Mouse (Mus musculus): ENCODE measurements around the gene Vmn1r31. TPM values are rescaled to one million over a fixed set of nuclear protein-coding genes. Genes with fewer than 3 reads are reported as not detected.

The Vmn1r31 gene
- total RNA-seq (2021) = not detected
- long read RNA-seq, experiment 1 = 0 reads
- long read RNA-seq, experiment 2 = 0 reads

DNA sequence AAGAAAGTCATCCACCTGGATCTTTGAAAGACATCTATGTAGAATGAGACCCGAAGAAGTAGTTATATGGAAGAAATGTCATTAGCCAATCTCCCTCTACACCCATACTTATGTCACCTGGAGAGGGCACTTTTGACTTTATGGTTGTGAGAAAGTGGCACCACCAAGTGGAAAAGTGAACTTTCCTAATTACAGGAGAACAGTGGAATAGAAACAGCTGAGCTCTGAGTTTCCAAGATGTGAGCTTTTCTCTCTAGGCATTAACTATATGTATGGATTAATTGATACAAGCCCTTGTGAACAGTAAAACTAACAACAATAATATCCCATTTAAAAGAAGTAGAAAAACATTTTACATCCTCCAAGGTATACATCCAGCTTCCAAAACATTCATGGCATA lies at the start of gene Vmn1r31:
Gene Vmn1r31 (minus strand): TSS at position 101 of the 400 bp plus-strand sequence.
- DNase-seq = no peak
- intact Hi-C loops (cut with DNase I; ENCODE audit: low total_unique reads) = no loop called here

DNA sequence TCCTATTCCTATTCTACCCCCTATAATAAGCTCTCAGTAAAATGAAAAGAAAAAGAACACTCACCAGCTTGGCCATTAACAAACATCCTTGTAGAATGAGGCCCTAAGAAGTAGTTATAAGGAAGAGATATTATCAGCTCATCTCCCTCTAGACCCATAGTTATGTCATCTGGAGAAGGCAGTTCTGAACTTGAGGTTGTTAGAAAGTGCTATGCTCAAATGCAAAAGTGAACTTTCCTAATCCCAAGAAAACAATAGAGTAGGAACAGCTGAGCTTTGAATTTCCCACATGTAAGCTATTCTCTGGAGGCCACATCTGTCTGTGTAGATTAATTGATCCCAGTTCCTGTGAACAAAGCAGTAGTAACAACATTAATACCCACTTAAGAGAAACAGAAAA lies 31.8 kb downstream of the Vmn1r31 start, which contains the start of gene Vmn1r30:
Gene Vmn1r30 (minus strand): TSS at position 101 of the 400 bp plus-strand sequence.
- intact Hi-C loops (cut with DNase I; ENCODE audit: low total_unique reads) = no loop called here
- no peak for DNase-seq

Other genes starting within 250 kb of the Vmn1r31 start
- not detected for gene Vmn1r28, start 213.3 kb downstream of the Vmn1r31 start, total RNA-seq (2021)
- not detected for gene Vmn1r29, start 173.8 kb downstream of the Vmn1r31 start, total RNA-seq (2021)
- not detected for gene Vmn1r30, start 31.9 kb downstream of the Vmn1r31 start, total RNA-seq (2021)
- gene Abcg2, start 109.2 kb upstream of the Vmn1r31 start, total RNA-seq (2021) = 10 to 100 TPM; 17.7 to 24.7 TPM